Mouse (Mus musculus) testis, adult 2 months (tissue): ENCODE data around the gene Epb41.

Experiments used
- CTCF ChIP-seq: fragments of 200-500 bp; IDR thresholded peaks from 2 replicates; pipeline ENCODE4 v1.5.1; 2012; ENCODE audit warnings: low read depth, mild to moderate bottlenecking, inconsistent platforms, low read length, moderate library complexity; ENCODE audit not compliant: control insufficient read depth, insufficient read depth, insufficient replicate concordance
- POLR2A ChIP-seq: fragments of 200-500 bp; IDR thresholded peaks from 2 replicates; pipeline ENCODE4 v1.6.1; 2012; ENCODE audit warnings: low read depth, mild to moderate bottlenecking, inconsistent platforms, low read length, moderate library complexity; ENCODE audit not compliant: control insufficient read depth

GRCm38 (mm10) chr4:132027806-132028205, 47.3 kb downstream of the Epb41 start:
- no peak for TF ChIP-seq POLR2A
- no peak for TF ChIP-seq CTCF
